Mouse (Mus musculus) small intestine, adult 2 months (tissue): ENCODE measurements at regions not wholly inside any gene's neighbourhood (a gene's known extent, or its start where the extent isn't known, plus 50 kb on each side); places are given as distances from the start of the nearest gene placed in this dataset.

Source experiments
- CTCF ChIP-seq: fragments of 200-500 bp; IDR thresholded peaks from 2 replicates; pipeline ENCODE4 v1.5.1; 2012; ENCODE audit warnings: low read depth, mild to moderate bottlenecking, control low read depth, inconsistent platforms, low read length, moderate library complexity, mixed read lengths; ENCODE audit not compliant: insufficient replicate concordance, insufficient read length; ENCODE audit errors: extremely low read depth
- POLR2A ChIP-seq: fragments of 200-500 bp; IDR thresholded peaks from 2 replicates; pipeline ENCODE4 v1.6.1; 2012; ENCODE audit warnings: low read depth, mild to moderate bottlenecking, control low read depth, inconsistent platforms, low read length, moderate library complexity

DNA sequence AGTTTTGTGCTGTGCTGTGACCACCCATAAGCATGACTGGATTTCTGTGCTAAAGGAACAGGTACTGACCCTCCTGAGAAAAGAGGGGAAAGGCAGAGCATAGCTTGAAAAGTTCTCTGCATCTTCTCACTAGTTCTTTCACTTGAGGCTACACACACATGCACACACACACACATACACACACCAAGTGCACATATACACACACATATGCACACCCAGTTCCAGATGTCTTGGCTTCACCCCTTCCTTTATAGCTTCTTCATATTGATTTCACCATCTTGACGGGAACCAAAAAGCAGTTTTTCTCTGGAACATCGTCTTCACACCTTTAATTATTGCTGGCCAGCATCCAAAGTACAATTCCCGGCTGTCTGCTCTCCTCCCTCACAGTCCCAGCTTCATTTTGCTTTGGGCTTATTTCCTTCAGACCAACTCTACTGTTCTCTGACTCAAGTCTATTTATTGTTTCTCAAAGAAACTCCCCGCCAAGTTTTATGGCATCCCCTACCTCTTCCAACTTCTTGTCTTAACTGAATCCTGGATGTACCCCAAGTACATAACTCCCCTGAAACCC, 160.2 kb upstream of the Ptgfr start:
- TF ChIP-seq CTCF, result no peak
- TF ChIP-seq POLR2A, result no peak
